Mouse (Mus musculus) activated CD4-positive, CD25-positive, alpha-beta regulatory T cell, adult 4 months (primary cell): Measurements from ENCODE around the gene Adam33. TPM values are rescaled to one million over a fixed set of nuclear protein-coding genes. Genes with fewer than 3 reads are reported as not detected.
A peak's percentile ranks its signal among the peaks of the same experiment; 100 is the strongest.
"Not testable (repeated sequence)": the region's sequence is repeated elsewhere in the genome, so short reads cannot be mapped to it uniquely, and the experiment has no call there.

Experiments used
- ATAC-seq: one replicate; pipeline ENCODE4 v1.8.0; 2017
- polyA plus RNA-seq, 2 experiments: library from polyadenylated mRNA; unstranded; fragments of 100-300 nt; shearing (Covaris generic); gene quantifications; one replicate each; pipeline ENCODE4 v1.2.1; 2017

Gene Adam33
- polyA plus RNA-seq, result not detected

DNA sequence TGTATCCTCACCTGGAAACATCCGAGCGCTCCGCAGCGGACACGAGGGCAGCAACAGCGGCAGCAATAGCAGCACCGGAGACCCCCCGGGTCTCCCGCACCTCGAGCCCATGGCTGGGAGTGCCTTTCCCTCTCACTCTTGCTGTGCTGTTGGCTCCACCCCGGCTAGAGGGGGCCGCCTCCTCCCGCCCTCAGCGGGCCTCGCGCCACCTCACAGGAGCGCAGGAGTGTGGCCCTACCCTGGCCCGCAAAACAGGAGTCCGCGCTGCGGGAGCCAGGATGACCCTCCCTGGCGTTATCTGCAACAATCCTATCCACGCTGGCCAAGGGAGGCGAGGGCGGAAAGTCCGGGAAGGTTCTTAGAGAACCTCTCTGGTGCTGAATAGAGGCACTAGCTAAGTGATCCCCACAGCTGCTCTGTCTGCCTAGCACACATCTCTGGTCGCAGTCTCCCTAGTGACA is at the start of gene Adam33:
Gene Adam33, minus strand, starts transcription at position 411 of the 461 bp plus-strand sequence.
- no peak for ATAC-seq

DNA sequence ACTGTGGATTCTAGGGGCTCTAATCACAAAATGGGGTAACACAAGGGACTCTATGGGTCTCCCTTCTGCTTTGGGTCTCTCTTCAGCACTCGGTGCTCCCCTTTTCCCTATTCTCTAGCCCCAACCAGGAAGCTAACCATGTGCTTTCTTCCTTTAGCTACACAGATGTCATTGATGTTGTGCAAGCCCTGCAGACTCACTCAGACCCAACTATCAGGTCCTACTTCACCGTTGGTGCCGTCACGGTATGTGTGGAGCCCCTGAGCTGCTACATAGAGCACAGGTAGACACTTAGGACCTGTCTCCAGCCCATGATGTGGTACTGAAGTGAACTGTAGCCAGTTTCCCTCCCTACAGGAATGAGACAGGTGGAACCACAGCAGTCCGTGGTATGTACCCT is 42.4 kb upstream of the Adam33 start:
- no peak for ATAC-seq

DNA sequence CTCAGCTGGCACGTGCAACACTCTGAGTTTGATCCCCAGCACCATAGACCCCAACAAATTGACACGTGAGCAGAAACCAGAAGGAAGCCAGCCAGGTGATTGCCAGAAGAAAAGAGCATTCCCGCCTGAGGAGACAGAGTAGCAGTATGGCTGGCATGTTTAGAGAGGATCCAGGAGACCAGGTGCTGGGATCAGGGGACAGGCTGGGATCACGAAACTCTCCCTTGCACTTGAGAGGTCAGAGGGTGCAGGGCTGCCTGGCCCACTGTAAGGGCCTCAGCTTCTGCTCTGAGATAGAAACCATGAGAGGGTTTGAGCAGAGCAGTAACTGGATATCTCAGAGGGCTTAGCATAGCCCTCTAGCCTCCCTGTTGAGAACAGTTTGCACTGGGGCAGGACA is 41.4 kb upstream of the Adam33 start:
- not testable (repeated sequence) for ATAC-seq

DNA sequence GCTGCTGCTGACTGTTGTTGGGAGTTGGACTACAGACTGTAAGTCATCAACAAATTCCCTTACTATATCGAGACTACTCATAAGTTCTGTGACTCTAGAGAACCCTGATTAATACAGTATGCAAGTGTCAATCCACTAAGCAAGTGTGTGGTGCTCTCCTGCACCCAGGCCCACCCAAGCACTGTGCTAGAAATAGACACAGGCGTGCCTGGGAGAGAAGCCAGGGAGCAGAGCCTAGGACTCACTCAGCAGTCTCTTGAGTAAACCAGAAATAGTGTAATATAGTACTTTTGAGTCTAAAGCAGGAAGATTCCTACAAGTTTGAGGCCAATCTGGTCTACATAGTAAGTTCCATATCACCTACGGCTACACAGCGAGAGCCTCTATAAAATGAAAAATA is 40.4 kb upstream of the Adam33 start:
- no peak for ATAC-seq

DNA sequence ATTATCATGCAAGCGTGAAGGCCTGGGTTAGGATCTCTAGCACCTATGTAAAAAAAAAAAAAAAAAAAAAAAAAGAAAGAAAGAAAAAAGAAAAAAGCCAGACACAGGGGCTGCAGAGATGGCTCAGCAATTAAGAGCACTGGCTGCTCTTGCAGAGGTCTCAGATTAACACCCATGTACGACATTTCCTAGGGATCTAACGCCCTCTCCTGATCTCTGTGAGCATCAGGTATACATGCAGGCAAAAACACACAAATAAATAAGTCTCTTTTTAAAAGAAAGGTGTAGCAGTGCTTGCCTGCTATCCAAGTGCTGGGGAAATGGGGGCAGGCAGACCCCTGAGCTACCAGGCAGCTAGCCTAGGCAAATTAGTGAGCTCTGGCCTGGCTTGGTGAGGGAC is 37.9 kb upstream of the Adam33 start:
- no peak for ATAC-seq

DNA sequence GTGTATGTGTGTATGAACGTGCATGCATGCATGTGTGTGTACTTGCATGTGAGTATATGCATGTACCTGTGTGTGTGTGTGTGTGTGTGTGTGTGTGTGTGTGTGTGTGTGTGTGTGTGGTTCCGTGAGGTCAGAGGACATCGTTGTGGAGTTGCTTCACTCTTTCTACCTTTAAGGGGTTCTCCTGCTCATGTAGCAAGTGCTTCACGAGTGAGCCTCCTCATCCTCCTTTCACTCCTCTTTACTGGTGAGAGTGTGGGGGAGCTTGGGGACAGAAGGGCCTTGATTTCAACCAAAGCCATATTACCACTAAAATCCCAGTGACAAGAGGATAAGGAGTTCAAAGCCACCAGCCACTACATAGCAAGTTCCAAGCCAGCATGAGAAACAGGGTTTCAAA is 33.5 kb upstream of the Adam33 start:
- ATAC-seq, result no peak

DNA sequence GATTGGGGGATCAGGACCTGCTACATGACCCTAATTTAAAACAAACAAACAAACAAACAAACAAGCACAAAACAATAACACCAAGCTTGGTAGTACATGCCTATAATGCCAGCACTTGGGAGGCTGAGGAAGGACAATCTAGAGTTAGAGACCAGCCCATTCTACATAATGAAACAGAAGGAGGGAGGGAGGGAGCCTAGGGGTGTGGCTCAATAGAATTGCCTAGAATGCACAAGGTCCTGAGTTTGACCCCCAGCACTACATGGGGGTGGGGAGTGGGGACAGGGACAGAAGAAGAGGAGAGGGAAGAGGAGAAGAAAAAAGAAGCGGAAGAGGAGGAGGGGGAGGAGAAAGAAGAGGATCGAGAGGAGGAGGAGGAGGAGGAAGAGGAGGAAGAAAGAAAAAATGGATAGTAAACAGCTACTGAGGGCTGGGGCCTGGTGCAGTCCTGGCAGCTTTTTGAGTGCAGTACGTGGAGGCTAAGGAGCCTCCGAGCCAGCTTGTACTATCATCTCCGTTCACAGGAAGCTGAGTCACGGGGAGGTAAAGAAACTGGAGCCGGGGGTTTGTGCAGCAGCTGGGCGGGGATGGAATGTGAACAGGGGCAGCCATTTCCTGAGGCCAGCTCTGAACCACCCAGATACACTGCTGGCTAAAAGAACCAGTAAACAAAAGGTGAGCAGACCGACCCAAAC is 32.6 kb upstream of the Adam33 start:
- ATAC-seq, result no peak

DNA sequence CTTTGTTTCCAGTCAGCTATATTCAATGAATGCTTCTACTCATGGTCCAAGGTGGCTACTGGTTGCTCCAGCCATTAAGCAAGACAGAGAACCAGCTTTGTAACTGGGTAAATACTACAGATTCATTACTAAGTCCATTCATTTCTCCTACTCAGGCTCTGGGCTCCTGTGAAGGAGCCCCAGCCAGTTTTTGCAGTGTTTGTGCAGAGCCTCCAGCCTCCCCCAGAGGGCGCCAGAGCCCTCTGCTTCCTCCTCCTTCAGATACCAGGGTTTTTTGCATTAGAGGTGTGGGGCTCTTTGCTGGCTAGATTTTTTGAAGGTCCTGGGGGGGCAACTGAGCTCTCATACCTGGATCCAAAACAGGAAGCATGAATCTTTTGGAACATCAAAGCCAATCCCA is 31.2 kb upstream of the Adam33 start:
- peak; percentile 78 for ATAC-seq

- ATAC-seq, result no peak
Measured at GRCm38 (mm10) chr2:131093577-131093976, 30.0 kb upstream of the Adam33 start.

GRCm38 (mm10) chr2:131090852-131091251 is 27.2 kb upstream of the Adam33 start:
- ATAC-seq, result no peak

GRCm38 (mm10) chr2:131089634-131090033 is 26.0 kb upstream of the Adam33 start:
- ATAC-seq, result no peak

DNA sequence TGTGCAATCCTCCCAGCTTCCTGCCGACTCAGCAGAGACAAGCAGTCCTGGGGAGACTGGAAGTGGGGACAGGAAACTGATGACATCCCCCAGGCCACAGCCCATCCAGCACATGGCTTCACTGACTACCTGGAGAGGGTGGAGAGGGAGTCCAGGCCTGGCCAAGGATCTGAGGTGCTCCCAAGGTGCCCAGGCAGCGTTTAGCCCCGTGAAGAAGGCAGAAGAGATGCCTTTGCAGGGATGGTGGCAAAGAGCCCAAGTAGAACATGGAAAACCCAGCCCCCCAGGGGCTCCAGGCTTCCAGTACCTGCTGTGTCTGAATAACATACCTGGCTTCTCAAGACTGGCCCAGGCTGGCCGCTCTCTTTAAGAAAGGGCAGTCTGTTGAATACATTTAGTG is 25.0 kb upstream of the Adam33 start:
- no peak for ATAC-seq

DNA sequence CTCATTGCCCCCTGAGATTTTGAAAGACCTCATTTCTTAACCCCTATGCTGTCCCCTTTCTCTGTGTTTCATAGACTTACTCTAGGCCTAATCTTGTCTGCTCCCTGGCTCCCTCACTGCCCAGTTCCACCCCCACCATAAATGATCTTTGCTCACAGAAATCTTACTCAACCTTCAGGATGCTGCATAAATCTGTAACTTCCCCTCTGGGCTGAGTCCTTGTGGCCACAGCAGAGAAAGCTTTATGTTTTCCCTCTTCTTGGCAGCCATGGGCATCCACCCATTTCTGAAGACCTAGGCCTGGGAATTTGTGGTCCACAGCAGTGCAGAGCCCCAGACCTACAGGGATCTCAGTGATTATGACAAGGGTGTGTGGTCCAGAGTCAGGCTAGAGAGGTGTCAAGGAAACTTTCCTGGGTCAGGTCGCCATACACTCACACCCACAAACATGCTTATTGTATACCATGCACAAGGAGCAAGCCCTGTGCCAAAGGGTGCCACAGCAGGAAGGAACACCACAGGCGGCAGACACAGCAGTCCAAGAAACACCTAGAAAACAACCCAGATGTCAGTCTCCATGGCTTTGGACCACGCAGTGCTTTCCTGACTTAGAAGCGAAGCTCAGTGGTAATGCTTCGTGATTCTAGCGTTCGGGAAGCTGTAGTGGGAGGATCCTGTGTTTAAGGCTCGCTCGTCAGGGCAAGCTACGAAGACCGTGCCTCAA is 23.2 kb upstream of the Adam33 start, which contains the start of gene Siglec1:
Gene Siglec1, minus strand, starts transcription at position 99 of the 724 bp plus-strand sequence.
- ATAC-seq, result no peak

DNA sequence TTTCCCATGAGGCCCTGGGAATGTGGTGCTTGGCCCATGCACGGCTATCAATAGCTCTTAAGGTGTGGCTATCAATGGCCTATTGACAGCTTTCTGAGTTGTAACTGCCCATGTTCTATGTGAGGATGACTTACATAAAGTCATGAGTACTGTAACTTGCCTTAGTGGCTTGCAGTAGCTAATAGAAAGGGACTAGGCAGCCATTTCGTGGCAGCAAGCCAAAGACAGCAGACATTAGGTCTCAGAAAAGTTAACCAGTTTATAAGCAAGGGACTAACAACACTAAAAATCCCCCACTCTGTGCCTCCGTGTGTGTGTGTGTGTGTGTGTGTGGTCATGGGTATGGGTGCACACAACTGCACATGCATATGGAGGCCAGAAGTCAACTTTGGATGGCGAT is 20.6 kb upstream of the Adam33 start:
- no peak for ATAC-seq

- no peak for ATAC-seq
Measured at GRCm38 (mm10) chr2:131080507-131080906, 16.9 kb upstream of the Adam33 start.

DNA sequence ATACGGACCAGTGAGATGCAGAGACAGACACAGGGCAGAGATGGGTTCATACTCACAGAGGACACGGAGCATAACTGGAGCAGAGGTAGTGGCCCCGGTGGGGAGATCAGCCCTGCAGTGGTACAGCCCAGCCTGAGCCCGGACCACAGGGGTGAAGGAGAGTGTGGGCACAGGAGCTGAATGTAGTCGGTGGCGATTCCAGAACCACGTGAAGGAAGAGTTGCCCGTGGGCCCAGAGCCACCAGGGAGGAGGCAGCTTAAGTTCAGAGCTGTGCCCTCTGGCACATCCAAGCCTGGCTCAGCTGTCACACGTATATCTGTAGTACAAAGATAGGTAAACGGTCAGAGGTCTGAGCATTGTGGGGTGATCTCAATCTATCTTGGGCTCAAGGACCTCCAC is 8.9 kb upstream of the Adam33 start:
- ATAC-seq, result no peak

- ATAC-seq, result no peak
Measured at GRCm38 (mm10) chr2:131067481-131067880, 3.9 kb upstream of the Adam33 start.

GRCm38 (mm10) chr2:131066342-131066741 is 2.7 kb upstream of the Adam33 start:
- no peak for ATAC-seq

DNA sequence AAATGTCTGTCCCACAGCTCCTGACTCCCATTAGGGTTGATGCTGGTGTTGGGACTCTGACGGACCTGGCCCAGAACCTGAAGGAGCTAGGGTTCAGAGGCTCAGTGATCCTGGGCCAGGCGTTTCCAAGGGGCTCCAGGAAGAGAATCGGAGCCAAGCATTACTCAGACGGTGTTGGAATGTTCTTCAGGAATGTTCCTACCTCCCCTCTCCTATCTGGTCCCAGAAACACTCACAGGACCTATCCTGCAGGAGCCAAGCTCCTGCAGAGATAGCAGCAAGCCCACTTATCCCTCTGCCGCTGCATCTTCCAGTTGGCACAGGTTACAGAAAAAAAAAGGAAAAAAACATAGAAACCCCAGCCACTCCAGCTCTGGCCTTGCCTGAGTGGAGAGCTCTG is 2.0 kb downstream of the Adam33 start:
- no peak for ATAC-seq

GRCm38 (mm10) chr2:131060784-131061183 is 2.8 kb downstream of the Adam33 start:
- ATAC-seq, result no peak

GRCm38 (mm10) chr2:131059781-131060540 is 3.7 kb downstream of the Adam33 start:
- no peak for ATAC-seq

DNA sequence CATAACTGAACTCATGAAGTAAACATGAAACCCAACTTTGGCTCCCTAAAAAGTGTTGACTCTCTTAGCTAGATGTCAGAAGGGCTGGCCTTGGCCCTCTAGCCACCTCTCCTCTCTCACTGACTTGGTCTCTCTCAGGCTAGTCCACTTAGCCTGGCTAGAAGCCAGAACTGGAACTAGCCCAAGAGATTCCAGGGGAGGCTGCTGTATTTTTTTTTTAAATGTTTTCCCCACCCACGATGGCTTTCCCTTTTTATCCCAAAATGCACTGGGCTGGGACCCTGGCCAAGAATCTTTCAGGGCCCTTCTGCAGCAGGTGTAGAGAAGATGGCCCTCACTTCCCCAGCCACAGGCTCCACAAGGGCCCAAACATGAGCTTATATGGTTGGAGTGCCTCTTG is 4.2 kb downstream of the Adam33 start:
- no peak for ATAC-seq

GRCm38 (mm10) chr2:131058672-131059071 is 4.9 kb downstream of the Adam33 start:
- no peak for ATAC-seq
